Mouse (Mus musculus): ENCODE results near the gene Nudt22.

The Nudt22 gene

GRCm38 (mm10) chr19:6996006-6996405 lies at the start of gene Nudt22, which contains the start of gene Trpt1:
Nudt22 (minus strand) TSS chr19:6996117.
Trpt1 (plus strand) TSS chr19:6996131.
- DNase-seq (ENCODE audit: low spot score): peak; percentile 80

GRCm38 (mm10) chr19:7044706-7045105 lies 48.8 kb upstream of the Nudt22 start:
- DNase-seq (ENCODE audit: low spot score): no peak

- no peak for DNase-seq (ENCODE audit: low spot score)
Observed at GRCm38 (mm10) chr19:7044279-7044678, 48.4 kb upstream of the Nudt22 start.

GRCm38 (mm10) chr19:7041171-7041570 lies 45.3 kb upstream of the Nudt22 start:
- DNase-seq (ENCODE audit: low spot score): no peak

- DNase-seq (ENCODE audit: low spot score): no peak
Observed at GRCm38 (mm10) chr19:7040637-7041130, 44.8 kb upstream of the Nudt22 start.

- DNase-seq (ENCODE audit: low spot score): peak; percentile 94
Observed at GRCm38 (mm10) chr19:7039841-7040636, 44.1 kb upstream of the Nudt22 start, which contains the start of gene Stip1. Stip1 (minus strand) TSS chr19:7039967.

GRCm38 (mm10) chr19:7039088-7039720 lies 43.3 kb upstream of the Nudt22 start:
- peak; percentile 53 for DNase-seq (ENCODE audit: low spot score)

GRCm38 (mm10) chr19:7034006-7034405 lies 38.1 kb upstream of the Nudt22 start:
- DNase-seq (ENCODE audit: low spot score): no peak

- DNase-seq (ENCODE audit: low spot score): no peak
Observed at GRCm38 (mm10) chr19:7029531-7029930, 33.6 kb upstream of the Nudt22 start.

GRCm38 (mm10) chr19:7020224-7020641 lies 24.3 kb upstream of the Nudt22 start:
- no peak for DNase-seq (ENCODE audit: low spot score)

GRCm38 (mm10) chr19:7019191-7019590 lies 23.3 kb upstream of the Nudt22 start, which contains the start of gene Fermt3:
Fermt3 (minus strand) TSS chr19:7019469.
- DNase-seq (ENCODE audit: low spot score): no peak

GRCm38 (mm10) chr19:7018546-7018945 lies 22.6 kb upstream of the Nudt22 start:
- no peak for DNase-seq (ENCODE audit: low spot score)

GRCm38 (mm10) chr19:7017541-7018457 lies 21.9 kb upstream of the Nudt22 start:
- DNase-seq (ENCODE audit: low spot score): no peak

GRCm38 (mm10) chr19:7014481-7015135 lies 18.7 kb upstream of the Nudt22 start:
- DNase-seq (ENCODE audit: low spot score): no peak

- peak; percentile 38 for DNase-seq (ENCODE audit: low spot score)
Observed at GRCm38 (mm10) chr19:7013984-7014383, 18.1 kb upstream of the Nudt22 start.

GRCm38 (mm10) chr19:7012426-7012825 lies 16.5 kb upstream of the Nudt22 start:
- DNase-seq (ENCODE audit: low spot score): no peak

- DNase-seq (ENCODE audit: low spot score): no peak
Observed at GRCm38 (mm10) chr19:7006892-7007593, 11.1 kb upstream of the Nudt22 start.

- DNase-seq (ENCODE audit: low spot score): no peak
Observed at GRCm38 (mm10) chr19:6999360-7000063, 3.6 kb upstream of the Nudt22 start.

- no peak for DNase-seq (ENCODE audit: low spot score)
Observed at GRCm38 (mm10) chr19:6997721-6998290, 1.9 kb upstream of the Nudt22 start.
